Mouse (Mus musculus) urinary bladder, postnatal 4 days (tissue): Measurements from ENCODE around the gene Khdc4.
"Not testable (repeated sequence)": the region's sequence is repeated elsewhere in the genome, so short reads cannot be mapped to it uniquely, and the experiment has no call there.

Experiments used
- DNase-seq, 2 experiments: peaks; one replicate each; pipeline ENCODE4 v3.0.0; 2021 to 2022; ENCODE audit warnings: low spot score in 2 of 2

The Khdc4 gene

DNA sequence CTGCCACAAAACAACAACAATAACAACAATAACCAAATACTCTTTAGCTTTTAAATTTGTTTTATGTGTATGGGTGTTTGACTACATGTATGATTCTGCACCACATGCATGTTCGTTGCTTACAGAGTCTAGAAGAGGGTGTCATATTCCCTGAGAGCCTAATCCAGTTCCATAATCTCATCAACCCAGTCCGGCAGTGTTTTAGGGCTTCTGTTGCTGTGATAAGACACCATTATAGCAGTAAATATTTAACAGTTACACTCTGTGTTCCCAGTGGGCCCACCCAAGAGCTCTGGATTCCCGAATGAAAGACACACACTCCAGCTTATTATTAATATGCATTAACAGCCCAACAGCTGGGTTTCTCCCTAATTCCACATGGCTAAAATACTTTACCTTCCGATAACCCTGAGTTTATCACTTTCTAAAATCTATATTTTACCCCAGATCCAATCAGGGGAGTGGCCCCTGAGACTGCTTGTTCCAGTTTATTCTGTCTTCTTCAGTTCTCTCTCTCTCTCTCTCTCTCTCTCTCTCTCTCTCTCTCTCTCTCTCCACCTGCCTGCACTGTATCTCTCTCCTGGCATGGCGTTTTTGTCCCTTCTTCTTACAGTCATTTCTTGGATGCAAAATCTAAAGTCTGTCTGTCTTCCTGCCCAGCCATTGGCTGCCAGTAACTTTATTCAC is 27.0 kb upstream of the Khdc4 start:
- peak in 1 of 2 experiments; percentile 20 for DNase-seq

GRCm38 (mm10) chr3:88659798-88660197 is 25.8 kb upstream of the Khdc4 start:
- no peak for DNase-seq

- no peak for DNase-seq
Measured at GRCm38 (mm10) chr3:88664095-88664494, 21.5 kb upstream of the Khdc4 start.

- peak; percentile 64 to 74 for DNase-seq
Measured at GRCm38 (mm10) chr3:88677399-88677798, 8.2 kb upstream of the Khdc4 start.

DNA sequence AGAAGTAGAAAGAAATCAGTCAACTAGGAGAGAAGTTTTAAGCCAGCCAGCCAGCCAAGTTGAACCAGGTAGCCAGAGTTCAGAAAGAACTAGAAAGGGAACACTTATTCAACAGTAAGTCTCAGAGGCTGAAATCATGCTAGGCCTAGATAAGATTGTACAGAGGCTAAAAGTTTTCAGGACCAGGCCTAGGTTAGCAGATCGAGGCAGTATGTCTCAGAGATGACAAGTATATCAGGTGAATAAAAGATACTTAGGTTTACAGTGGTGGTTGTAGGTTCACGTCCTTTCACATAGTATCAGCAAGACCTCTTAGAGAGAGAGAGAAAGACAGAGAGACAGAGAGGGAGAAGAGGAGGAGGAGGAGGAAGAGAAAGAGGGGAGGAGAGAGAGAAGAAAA is 1.8 kb upstream of the Khdc4 start:
- no peak for DNase-seq

- no peak for DNase-seq
Measured at GRCm38 (mm10) chr3:88684236-88684979, 1.2 kb upstream of the Khdc4 start.

DNA sequence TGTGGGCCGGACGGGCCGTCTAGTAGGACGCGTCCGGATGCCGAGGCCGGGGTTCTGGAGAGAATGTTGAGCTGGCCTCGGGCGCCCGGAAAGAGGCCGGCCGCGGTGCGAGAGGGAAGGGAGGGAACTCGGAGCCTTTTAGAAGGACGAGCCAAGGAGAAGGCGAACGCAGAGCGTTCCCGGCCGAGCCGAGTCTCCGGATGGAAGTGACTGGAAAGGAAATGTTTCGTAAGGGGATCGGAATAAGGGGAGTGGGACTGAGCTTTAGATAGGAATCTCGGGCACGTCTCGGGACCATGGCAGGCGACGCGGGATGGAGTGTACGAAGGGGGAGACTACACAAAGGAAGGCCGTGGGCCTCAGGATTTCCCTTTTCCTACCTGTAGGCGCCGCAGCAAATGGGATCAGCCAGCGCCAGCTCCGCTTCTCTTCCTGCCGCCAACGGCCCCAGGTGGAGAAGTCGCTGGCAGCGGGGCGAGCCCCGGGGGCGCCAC is 402 bp downstream of the Khdc4 start:
- peak in 1 of 2 experiments; percentile 63 for DNase-seq

DNA sequence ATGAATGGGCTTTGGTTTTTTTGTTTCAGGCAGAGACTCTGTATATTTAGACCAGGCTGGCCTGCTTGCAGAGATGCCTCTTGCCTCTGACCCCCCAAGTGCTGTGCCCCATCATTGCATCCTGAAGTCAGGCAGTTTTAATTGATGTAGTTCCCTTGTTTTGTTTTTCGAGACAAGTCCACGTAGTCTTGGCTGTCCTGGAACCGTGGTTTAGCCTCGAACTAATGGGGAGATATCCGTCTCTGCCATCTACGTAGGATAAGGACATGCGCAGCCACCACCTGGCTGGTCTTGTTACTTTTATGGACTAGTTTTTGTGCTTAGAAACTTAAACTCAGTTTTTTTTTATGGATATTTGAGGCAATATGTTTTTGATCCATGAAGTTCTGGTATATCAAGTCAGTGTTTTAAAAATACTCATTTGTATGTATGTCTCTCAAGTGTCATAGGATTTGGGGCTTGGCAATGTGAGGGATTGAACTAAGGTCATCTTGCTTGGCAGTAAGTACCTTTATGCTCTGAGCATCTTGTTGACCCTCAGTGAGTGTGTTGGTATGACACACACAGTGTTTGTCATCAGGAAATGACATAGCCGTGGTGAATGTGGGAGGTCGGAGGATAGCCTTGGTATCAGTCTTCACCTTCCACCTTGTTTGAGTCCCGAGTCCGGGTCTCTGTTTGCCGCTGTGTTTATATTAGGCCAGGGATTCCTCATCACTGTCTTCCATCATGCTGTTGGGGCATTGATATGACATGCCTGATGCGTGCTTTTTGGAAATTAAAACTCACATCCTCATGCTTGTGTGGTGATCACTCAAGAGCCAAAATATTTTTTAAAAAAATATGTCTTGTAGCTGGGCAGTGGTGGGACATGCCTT is 1.4 kb downstream of the Khdc4 start:
- no peak for DNase-seq

GRCm38 (mm10) chr3:88689079-88689478 is 3.5 kb downstream of the Khdc4 start:
- no peak for DNase-seq

GRCm38 (mm10) chr3:88695545-88695944 is 9.9 kb downstream of the Khdc4 start:
- no peak for DNase-seq

DNA sequence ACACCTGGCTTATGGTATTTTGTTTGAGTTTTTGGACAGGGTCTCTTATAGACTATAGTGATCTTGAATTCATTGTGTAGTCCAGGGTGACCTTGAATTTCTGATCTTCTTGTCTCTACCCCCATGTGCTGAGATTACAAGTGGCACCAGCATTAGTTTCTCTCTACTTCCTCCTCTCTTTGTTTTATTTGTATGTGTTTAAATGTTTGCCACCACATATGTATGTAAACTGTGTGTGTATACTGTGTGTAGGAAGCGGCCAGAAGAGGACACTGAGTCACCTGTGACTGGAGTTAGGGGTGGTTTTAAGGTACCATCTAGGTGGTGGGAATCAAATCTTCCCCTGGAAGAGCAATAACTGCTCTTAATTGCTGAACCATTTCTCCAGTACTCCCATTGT is 12.4 kb downstream of the Khdc4 start:
- no peak for DNase-seq

DNA sequence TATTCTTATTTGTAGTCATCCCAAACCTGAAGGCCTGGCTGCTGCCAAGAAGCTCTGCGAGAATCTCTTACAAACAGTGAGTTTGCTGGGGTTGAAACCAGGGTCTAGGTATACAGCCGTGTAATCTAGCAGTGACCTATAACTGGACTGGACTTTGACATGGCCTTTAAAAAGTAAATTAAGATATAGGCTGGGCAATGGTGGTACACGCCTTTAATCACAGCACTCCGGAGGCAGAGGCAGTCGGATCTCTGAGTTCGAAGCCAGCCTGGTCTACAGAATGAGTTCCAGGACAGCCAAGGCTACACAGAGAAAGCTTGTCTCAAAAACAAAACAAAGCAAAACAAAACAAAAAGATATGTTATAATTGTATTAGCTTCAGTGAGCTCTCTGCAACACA is 13.2 kb downstream of the Khdc4 start:
- no peak for DNase-seq

DNA sequence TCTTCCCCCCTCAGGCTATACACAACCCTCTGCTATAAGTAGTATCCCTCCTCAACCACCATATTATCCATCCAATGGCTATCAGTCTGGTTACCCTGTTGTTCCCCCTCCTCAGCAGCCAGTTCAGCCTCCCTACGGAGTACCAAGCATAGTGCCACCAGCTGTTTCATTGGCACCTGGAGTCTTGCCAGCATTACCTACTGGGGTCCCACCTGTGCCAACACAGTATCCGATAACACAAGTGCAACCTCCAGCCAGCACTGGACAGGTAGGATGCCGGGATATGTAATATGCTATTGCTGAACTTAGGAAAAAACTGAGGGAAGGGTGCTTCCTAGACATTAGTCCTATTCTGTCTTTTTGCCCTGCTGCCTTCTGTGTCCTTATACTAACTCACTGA is 14.6 kb downstream of the Khdc4 start:
- DNase-seq, result no peak

DNA sequence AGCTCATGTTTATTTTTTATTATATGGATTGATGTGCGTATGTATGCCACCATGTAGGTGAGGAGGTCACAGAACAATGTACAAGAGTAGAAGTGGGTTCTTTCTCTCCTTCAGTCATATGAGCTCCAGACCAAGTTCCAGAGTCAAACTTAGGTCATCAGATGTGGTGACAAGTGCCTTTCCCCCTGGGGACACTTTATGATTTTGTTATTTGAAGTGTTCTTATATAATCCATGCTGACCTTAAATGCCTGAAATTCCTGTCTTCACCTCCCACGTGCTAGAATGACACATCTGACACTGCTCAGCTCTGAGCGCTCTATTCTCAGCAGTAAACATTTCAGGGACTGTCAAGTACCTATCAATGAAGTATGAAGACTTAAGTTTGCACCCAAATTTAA is 15.6 kb downstream of the Khdc4 start:
- DNase-seq, result no peak

DNA sequence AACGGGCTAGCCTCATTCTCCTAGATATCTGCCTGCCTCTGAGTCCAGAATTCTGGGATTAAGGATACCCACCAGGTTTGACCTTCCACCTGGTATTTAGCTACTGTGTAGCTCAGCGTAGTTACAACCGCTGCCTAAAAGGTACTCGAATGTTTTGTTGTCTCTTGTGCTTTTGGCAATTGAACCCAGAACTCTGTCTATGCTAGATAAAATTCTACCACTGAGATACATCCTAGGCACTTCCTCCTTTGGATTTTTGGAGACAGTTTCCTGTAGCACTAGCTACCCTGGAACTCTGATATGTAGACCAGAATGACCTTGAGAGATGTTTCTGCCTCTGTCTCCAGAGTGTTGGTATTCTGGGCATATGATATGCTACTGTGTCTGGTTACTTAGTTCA is 28.1 kb downstream of the Khdc4 start:
- DNase-seq, result no peak

DNA sequence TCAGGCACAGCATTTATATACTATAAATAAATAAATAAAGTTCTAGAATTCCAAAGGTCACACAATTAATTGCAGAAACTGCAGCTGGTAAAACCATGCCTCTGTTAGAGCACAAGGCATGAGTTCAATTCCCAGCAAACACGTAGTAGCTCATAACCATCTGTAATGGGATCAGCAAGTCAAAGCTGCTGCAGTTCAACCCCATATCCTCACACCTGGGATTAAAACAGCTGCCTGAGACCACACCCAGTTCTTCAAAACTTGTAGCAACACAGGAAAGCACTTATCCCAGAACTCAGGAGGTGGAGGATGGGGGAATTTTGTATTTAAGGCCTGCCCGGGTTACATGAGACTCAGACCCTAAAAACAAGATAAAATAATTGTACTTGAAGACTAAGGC is 29.1 kb downstream of the Khdc4 start:
- DNase-seq, result no peak

DNA sequence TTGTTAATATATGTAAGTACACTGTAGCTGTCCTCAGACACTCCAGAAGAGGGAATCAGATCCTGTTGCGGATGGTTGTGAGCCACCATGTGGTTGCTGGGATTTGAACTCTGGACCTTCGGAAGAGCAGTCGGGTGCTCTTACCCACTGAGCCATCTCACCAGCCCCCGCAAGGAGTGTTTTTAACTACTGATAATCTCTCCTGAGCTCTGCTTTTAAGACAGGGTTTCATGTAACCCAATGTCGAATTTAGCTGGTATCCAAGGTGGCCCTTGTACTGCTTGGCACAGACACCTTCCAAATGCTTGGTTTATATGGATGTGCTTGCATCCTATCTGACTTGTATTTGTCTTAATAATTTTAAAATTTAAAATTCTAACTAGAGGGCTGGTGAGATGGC is 30.1 kb downstream of the Khdc4 start:
- DNase-seq, result not testable (repeated sequence)

DNA sequence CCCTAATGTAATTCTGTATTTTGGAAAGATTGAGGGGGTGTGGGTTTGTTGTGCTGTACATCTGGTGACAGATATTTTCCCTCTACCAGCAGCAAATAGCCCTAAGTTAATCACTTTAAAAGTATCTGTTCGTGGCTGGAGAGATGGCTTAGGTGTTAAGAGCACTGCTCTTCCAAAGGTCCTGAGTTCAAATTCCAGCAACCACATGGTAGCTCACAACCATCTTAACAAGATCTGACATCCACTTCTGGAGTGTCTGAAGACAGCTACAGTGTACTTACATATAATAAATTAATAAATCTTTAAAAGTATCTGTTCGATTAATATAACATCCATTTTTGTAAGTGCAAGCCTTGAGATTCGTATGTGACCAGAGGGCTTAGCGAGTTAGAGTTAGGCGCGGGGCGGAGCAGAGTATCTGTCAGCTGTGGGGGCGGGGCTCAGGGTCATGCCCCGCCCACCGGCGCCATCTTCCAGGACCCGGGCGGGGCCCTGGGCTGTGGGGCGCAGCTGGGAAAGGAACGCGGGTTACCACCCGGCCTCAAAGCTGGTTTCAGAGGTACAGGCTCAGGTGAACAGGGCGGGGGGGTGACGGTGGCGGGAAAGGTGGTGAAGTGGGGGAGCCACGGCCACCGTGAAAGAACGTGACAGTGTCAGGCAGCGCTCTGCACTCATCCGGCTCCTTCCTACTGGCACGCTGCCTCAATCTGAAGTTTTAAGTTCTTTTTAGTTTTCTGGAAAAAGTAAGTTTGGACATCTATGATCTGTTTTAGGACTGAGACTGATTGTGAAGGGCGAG is 31.0 kb downstream of the Khdc4 start, which contains the start of gene Rit1:
Gene Rit1 (plus strand): TSS at position 440 of the 799 bp plus-strand sequence.
- peak; percentile 80 to 87 for DNase-seq

- DNase-seq, result no peak
Measured at GRCm38 (mm10) chr3:88717198-88717798, 31.7 kb downstream of the Khdc4 start.

DNA sequence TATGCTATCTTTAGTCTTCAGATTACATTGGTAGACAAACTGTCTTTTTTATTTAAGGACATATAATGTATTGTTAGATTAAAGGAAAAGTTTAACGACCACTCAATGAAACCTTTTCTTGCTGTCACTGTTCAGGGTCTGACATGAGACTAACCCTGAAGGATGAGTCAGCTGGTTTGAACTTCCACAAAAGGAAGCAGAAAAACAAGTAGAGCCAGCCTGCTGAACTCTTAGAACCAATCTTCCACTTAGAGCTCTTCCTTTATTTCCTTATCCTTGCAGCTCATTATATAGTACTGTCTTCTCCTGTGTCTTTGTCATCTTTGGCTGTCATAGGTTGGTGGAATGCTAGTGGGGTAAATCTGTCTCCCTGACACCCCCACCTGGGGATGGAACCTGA is 32.2 kb downstream of the Khdc4 start:
- no peak for DNase-seq

DNA sequence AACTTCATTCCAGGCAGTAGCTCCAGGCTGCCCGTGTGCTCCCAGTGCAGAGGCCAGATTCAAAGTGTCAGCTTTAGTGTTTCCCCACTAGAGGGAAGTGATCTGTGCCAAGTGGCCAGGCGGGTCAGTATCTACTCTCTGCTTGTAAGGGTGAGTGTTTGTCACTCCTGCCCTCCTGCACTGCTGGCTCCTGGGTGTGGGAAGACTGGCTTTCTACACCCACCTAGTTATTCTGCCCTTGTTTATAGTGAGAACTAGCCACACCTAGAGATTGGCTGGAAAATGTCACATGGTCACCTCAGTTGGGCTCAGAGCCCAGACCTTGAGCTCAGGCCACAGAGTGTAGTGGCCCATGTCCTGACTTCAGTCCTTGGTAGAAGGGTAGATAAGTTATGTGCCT is 33.5 kb downstream of the Khdc4 start:
- no peak for DNase-seq
